Mouse (Mus musculus) large intestine, adult 2 months (tissue): ENCODE measurements at regions not wholly inside any gene's neighbourhood (a gene's known extent, or its start where the extent isn't known, plus 50 kb on each side); places are given as distances from the start of the nearest gene placed in this dataset.
A peak's percentile ranks its signal among the peaks of the same experiment; 100 is the strongest.

Experiments
- DNase-seq: peaks from one replicate; pipeline ENCODE4 v3.0.0-alpha.2; 2012; ENCODE audit warnings: low read depth, low spot score
- WGBS: fragments of 180-500 bp; shearing (Covaris S2); methylation state at CpG from one replicate; pipeline ENCODE4 v1.1.7; 2018; 5-methylcytosine and 5-hydroxymethylcytosine counted together

- DNase-seq = no peak
- WGBS = 83% methylated on average over 2 of the region's 2 CpGs
Measured at GRCm38 (mm10) chr13:16720090-16720489, 708.4 kb downstream of the Inhba start.

- 26% methylated on average over 5 of the region's 5 CpGs for WGBS
- no peak for DNase-seq
Measured at GRCm38 (mm10) chr13:16725350-16725749, 713.7 kb downstream of the Inhba start.

- 62% methylated on average over 1 of the region's 1 CpGs for WGBS
- DNase-seq = no peak
Measured at GRCm38 (mm10) chr13:16738313-16738712, 726.7 kb downstream of the Inhba start.

- WGBS = 80% methylated on average over 3 of the region's 3 CpGs
- DNase-seq = no peak
Measured at GRCm38 (mm10) chr13:16739563-16739962, 727.9 kb downstream of the Inhba start.

- peak; percentile 14 for DNase-seq
- 34% methylated on average over 1 of the region's 1 CpGs for WGBS
Measured at GRCm38 (mm10) chr13:16744237-16744636, 732.6 kb downstream of the Inhba start.

- DNase-seq = no peak
- 93% methylated on average over 1 of the region's 1 CpGs for WGBS
Measured at GRCm38 (mm10) chr13:16745644-16746043, 734.0 kb downstream of the Inhba start.

- WGBS = 89% methylated on average over 1 of the region's 1 CpGs
- no peak for DNase-seq
Measured at GRCm38 (mm10) chr13:16746451-16746850, 734.8 kb downstream of the Inhba start.

- no peak for DNase-seq
- 66% methylated on average over 3 of the region's 3 CpGs for WGBS
Measured at GRCm38 (mm10) chr13:16756264-16756663, 744.6 kb downstream of the Inhba start.

GRCm38 (mm10) chr13:16760045-16760444 is 748.4 kb downstream of the Inhba start:
- DNase-seq = no peak

- DNase-seq = no peak
- WGBS = 53% methylated on average over 4 of the region's 4 CpGs
Measured at GRCm38 (mm10) chr13:16761415-16761814, 749.8 kb downstream of the Inhba start.

GRCm38 (mm10) chr13:16762326-16762725 is 750.7 kb downstream of the Inhba start:
- DNase-seq = no peak
- 86% methylated on average over 8 of the region's 8 CpGs for whole genome bisulfite sequencing

- WGBS = 83% methylated on average over 8 of the region's 8 CpGs
- DNase-seq = no peak
Measured at GRCm38 (mm10) chr13:16762727-16763512, 751.3 kb downstream of the Inhba start.

- DNase-seq = no peak
- 5% methylated on average over 2 of the region's 2 CpGs for WGBS
Measured at GRCm38 (mm10) chr13:16763746-16764145, 752.1 kb downstream of the Inhba start.

- no peak for DNase-seq
- 57% methylated on average over 2 of the region's 2 CpGs for WGBS
Measured at GRCm38 (mm10) chr13:16769409-16769808, 757.8 kb downstream of the Inhba start.

GRCm38 (mm10) chr13:16769848-16770422 is 758.3 kb downstream of the Inhba start:
- WGBS = 68% methylated on average over 6 of the region's 6 CpGs
- DNase-seq = no peak

- WGBS = 81% methylated on average over 4 of the region's 4 CpGs
- DNase-seq = no peak
Measured at GRCm38 (mm10) chr13:16771845-16772244, 760.2 kb downstream of the Inhba start.

GRCm38 (mm10) chr13:16805560-16805959 is 793.9 kb downstream of the Inhba start:
- no peak for DNase-seq
- 33% methylated on average over 3 of the region's 3 CpGs for WGBS
